Comparison of ENCODE assay signal across 31 mouse cellular contexts in genomic region chr17:29484431-29484830, GRCm38 (mm10). TPM values are rescaled to one million over a fixed set of nuclear protein-coding genes. Genes with fewer than 3 reads are reported as not detected.
DNase-seq lines count a peak whose midpoint lies in the region; ATAC-seq and TF ChIP-seq lines count a peak whose summit lies in the region.
"Had no signal": no experiment of that assay in that cellular context is flagged by ENCODE, and none has a peak within 500 bp of the region (broad histone marks: within the 10 kb centered on the region; RNA-seq: fewer than 3 reads in every experiment).

No protein-coding gene starts in this region.

- H3K27ac ChIP-seq in liver, embryonic 13.5 days, result peak overlapping the region; percentile 36; the same call in 1 of the 2 replicates
- no peak overlapping the region for H3K27ac ChIP-seq in liver, postnatal 0 days (ENCODE audit: low read depth)
- peak overlapping the region; percentile 10; the same call in 1 of the 2 replicates for H3K27ac ChIP-seq in ES-Bruce4 (ENCODE audit: insufficient read depth, low read length)
- peak overlapping the region; percentile 9; the same call in 1 of the 2 replicates for H3K27ac ChIP-seq in small intestine, adult 2 months (ENCODE audit: insufficient read depth, low read depth, low read length)
- H3K27ac ChIP-seq in heart, embryonic 12.5 days (ENCODE audit: poor library complexity, severe bottlenecking), result no peak overlapping the region
- H3K27ac ChIP-seq: embryonic facial prominence, embryonic 15.5 days; forebrain, embryonic 12.5 days; heart, embryonic 15.5 days; hindbrain, embryonic 12.5 days; hindbrain, postnatal 0 days; intestine, embryonic 15.5 days; layer of hippocampus, adult 2 months; left cerebral cortex, adult 2 months; limb, embryonic 12.5 days; lung, embryonic 15.5 days; midbrain, embryonic 12.5 days; neural tube, embryonic 13.5 days had no signal

- peaks cover 6% of the 10 kb centered on the region; the same call in 1 of the 2 replicates for H3K9me3 ChIP-seq in liver, embryonic 13.5 days (replicated peaks)
- 0 out of 2 replicates have a peak, but pooled peaks cover 2% of the 10 kb centered on the region for H3K9me3 ChIP-seq in liver, postnatal 0 days (ENCODE audit: low read length)
- no peaks in the 10 kb centered on the region for H3K9me3 ChIP-seq in ES-Bruce4 (replicated peaks; ENCODE audit: control insufficient read depth, insufficient read depth, low read length, poor library complexity, severe bottlenecking)
- peaks cover 13% of the 10 kb centered on the region for H3K9me3 ChIP-seq in heart, embryonic 12.5 days (replicated peaks)
- H3K9me3 ChIP-seq: embryonic facial prominence, embryonic 15.5 days; heart, embryonic 15.5 days; intestine, embryonic 15.5 days; liver, embryonic 15.5 days; lung, embryonic 15.5 days; neural tube, embryonic 13.5 days had no signal

- H3K4me3 ChIP-seq in liver, embryonic 13.5 days (replicated peaks), result no peak overlapping the region
- no peak overlapping the region for H3K4me3 ChIP-seq in liver, postnatal 0 days (ENCODE audit: low read depth, low read length)
- H3K4me3 ChIP-seq in ES-Bruce4 (ENCODE audit: low read depth, low read length), result no peak overlapping the region
- no peak overlapping the region for H3K4me3 ChIP-seq in small intestine, adult 2 months (ENCODE audit: low read depth, low read length)
- H3K4me3 ChIP-seq in heart, embryonic 12.5 days, result no peak overlapping the region
- H3K4me3 ChIP-seq: embryonic facial prominence, embryonic 15.5 days; forebrain, embryonic 12.5 days; heart, embryonic 15.5 days; hindbrain, embryonic 12.5 days; intestine, embryonic 15.5 days; layer of hippocampus, adult 2 months; left cerebral cortex, adult 2 months; limb, embryonic 12.5 days; liver, embryonic 15.5 days; lung, embryonic 15.5 days; midbrain, embryonic 12.5 days; neural tube, embryonic 13.5 days had no signal

- H3K4me2 ChIP-seq in liver, embryonic 13.5 days, result no peak overlapping the region
- H3K4me2 ChIP-seq in liver, postnatal 0 days (ENCODE audit: low read depth, low read length), result no peak overlapping the region
- no peak overlapping the region for H3K4me2 ChIP-seq in heart, embryonic 12.5 days
- H3K4me2 ChIP-seq: embryonic facial prominence, embryonic 15.5 days; forebrain, embryonic 12.5 days; heart, embryonic 15.5 days; hindbrain, embryonic 12.5 days; intestine, embryonic 15.5 days; limb, embryonic 12.5 days; liver, embryonic 15.5 days; lung, embryonic 15.5 days; midbrain, embryonic 12.5 days; neural tube, embryonic 13.5 days had no signal

- H3K4me1 ChIP-seq in liver, embryonic 13.5 days (replicated peaks), result peaks cover 77% of the 10 kb centered on the region
- H3K4me1 ChIP-seq in liver, postnatal 0 days (ENCODE audit: insufficient read depth), result peaks cover 29% of the 10 kb centered on the region
- no peaks in the 10 kb centered on the region for H3K4me1 ChIP-seq in ES-Bruce4 (ENCODE audit: control insufficient read depth, insufficient read depth, low read length)
- H3K4me1 ChIP-seq in small intestine, adult 2 months (ENCODE audit: control insufficient read depth, insufficient read depth, insufficient read length, low read length), result peaks cover 28% of the 10 kb centered on the region; the same call in 1 of the 2 replicates
- H3K4me1 ChIP-seq in heart, embryonic 12.5 days (replicated peaks), result peaks cover 12% of the 10 kb centered on the region

- no peaks in the 10 kb centered on the region for H3K36me3 ChIP-seq in liver, embryonic 13.5 days
- no peaks in the 10 kb centered on the region for H3K36me3 ChIP-seq in liver, postnatal 0 days (replicated peaks; ENCODE audit: insufficient read depth, low read length)
- H3K36me3 ChIP-seq in ES-Bruce4 (ENCODE audit: control insufficient read depth, insufficient read depth, low read length, poor library complexity, severe bottlenecking), result no peaks in the 10 kb centered on the region
- H3K36me3 ChIP-seq in small intestine, adult 2 months (ENCODE audit: control insufficient read depth, insufficient read depth, low read length), result no peaks in the 10 kb centered on the region
- no peaks in the 10 kb centered on the region for H3K36me3 ChIP-seq in heart, embryonic 12.5 days
- H3K36me3 ChIP-seq: embryonic facial prominence, embryonic 15.5 days; forebrain, embryonic 12.5 days; heart, embryonic 15.5 days; hindbrain, embryonic 12.5 days; intestine, embryonic 15.5 days; limb, embryonic 12.5 days; liver, embryonic 15.5 days; lung, embryonic 15.5 days; midbrain, embryonic 12.5 days; neural tube, embryonic 13.5 days had no signal

- no peak for TF ChIP-seq EP300 in liver, postnatal 0 days (IDR thresholded peaks at IDR 0.05; ENCODE audit: low read depth)
- TF ChIP-seq EP300 in ES-Bruce4 (IDR thresholded peaks at IDR 0.05; ENCODE audit: insufficient read depth, low read depth, low read length), result no peak

- H3K27me3 ChIP-seq in liver, embryonic 13.5 days, result no peaks in the 10 kb centered on the region
- H3K27me3 ChIP-seq in liver, postnatal 0 days (ENCODE audit: insufficient read depth, low read length), result no peaks in the 10 kb centered on the region
- H3K27me3 ChIP-seq in ES-Bruce4 (ENCODE audit: control insufficient read depth, insufficient read depth, low read length, poor library complexity, severe bottlenecking), result no peaks in the 10 kb centered on the region
- no peaks in the 10 kb centered on the region for H3K27me3 ChIP-seq in small intestine, adult 2 months (ENCODE audit: control insufficient read depth, insufficient read depth, low read length)
- H3K27me3 ChIP-seq in heart, embryonic 12.5 days (replicated peaks), result no peaks in the 10 kb centered on the region
- H3K27me3 ChIP-seq: embryonic facial prominence, embryonic 15.5 days; forebrain, embryonic 12.5 days; heart, embryonic 15.5 days; hindbrain, embryonic 12.5 days; intestine, embryonic 15.5 days; limb, embryonic 12.5 days; lung, embryonic 15.5 days; midbrain, embryonic 12.5 days; neural tube, embryonic 13.5 days; Patski had no signal

- DNase-seq in CD4-positive, CD25-positive, alpha-beta regulatory T cell, adult 2 months (ENCODE audit: low read depth, low spot score), result peak; percentile 33
- DNase-seq in liver, embryonic 13.5 days, result no peak
- no peak for DNase-seq in liver, postnatal 0 days
- DNase-seq: adrenal gland, postnatal 25 days; cerebellum, adult 11-12 months; cerebellum, adult 9-11 months; forebrain, postnatal 0 days; gastrocnemius, postnatal 10 days; heart, postnatal 36 days; kidney, adult 9 months; kidney, postnatal 36 days; lung, postnatal 36 days; right cerebral cortex, postnatal 4 days had no signal

- WGBS in liver, embryonic 13.5 days (ENCODE audit: insufficient replicate concordance), result 95% methylated on average over 2 of the region's 2 CpGs
- 89% methylated on average over 2 of the region's 2 CpGs for WGBS in liver, postnatal 0 days (ENCODE audit: insufficient replicate concordance)
- WGBS in small intestine, adult 2 months, result 90% methylated on average over 2 of the region's 2 CpGs
- 79% methylated on average over 2 of the region's 2 CpGs for whole genome bisulfite sequencing in heart, embryonic 12.5 days

- TF ChIP-seq CTCF in liver, postnatal 0 days (IDR thresholded peaks at IDR 0.05; ENCODE audit: low read depth), result no peak
- TF ChIP-seq CTCF in ES-Bruce4 (IDR thresholded peaks at IDR 0.05; ENCODE audit: low read depth, low read length), result no peak
- TF ChIP-seq CTCF in small intestine, adult 2 months (IDR thresholded peaks at IDR 0.05; ENCODE audit: extremely low read depth, insufficient read length, insufficient replicate concordance, low read depth, low read length), result no peak

- ATAC-seq in CD4-positive, CD25-positive, alpha-beta regulatory T cell, adult 4 months, result no peak
- ATAC-seq in liver, embryonic 13.5 days (ENCODE audit: low read depth), result no peak
- no peak for ATAC-seq in liver, postnatal 0 days
- ATAC-seq in heart, embryonic 12.5 days (ENCODE audit: insufficient number of reproducible peaks, low FRiP score), result no peak
- ATAC-seq: forebrain, postnatal 0 days; hindbrain, postnatal 0 days; intestine, embryonic 15.5 days; Patski had no signal

- no peak overlapping the region for H3K9ac ChIP-seq in liver, embryonic 13.5 days
- H3K9ac ChIP-seq in liver, postnatal 0 days (replicated peaks), result no peak overlapping the region
- no peak overlapping the region for H3K9ac ChIP-seq in ES-Bruce4 (ENCODE audit: low read depth, poor library complexity, severe bottlenecking)
- no peak overlapping the region for H3K9ac ChIP-seq in heart, embryonic 12.5 days
- H3K9ac ChIP-seq: embryonic facial prominence, embryonic 15.5 days; forebrain, embryonic 12.5 days; forebrain, postnatal 0 days; heart, embryonic 15.5 days; hindbrain, embryonic 12.5 days; intestine, embryonic 15.5 days; limb, embryonic 12.5 days; liver, embryonic 15.5 days; lung, embryonic 15.5 days; midbrain, embryonic 12.5 days; neural tube, embryonic 13.5 days had no signal

- no peak for TF ChIP-seq POLR2A in ES-Bruce4 (IDR thresholded peaks at IDR 0.05; ENCODE audit: insufficient read depth, low read length)
- no peak for TF ChIP-seq POLR2A in small intestine, adult 2 months (IDR thresholded peaks at IDR 0.05; ENCODE audit: low read depth, low read length)

RNA-seq across cellular contexts. Expression of gene Pim1, which starts 6.1 kb away (rescaled TPM):
- 100 to 1,000 TPM; 484 to 510 TPM for polyA plus RNA-seq in CD4-positive, CD25-positive, alpha-beta regulatory T cell, adult 4 months (2017; shearing (Covaris generic))
- 105 and 110 TPM in 2 replicates for polyA plus RNA-seq in liver, embryonic 13.5 days (2015; fragmentation: Nextera tagmentation; extraction: Ambion mirVana)
- 35.6 and 57.1 TPM in 2 replicates for polyA plus RNA-seq in liver, postnatal 0 days (2015; fragmentation: Nextera tagmentation; extraction: Ambion mirVana)
- 348 and 350 TPM in 2 replicates for polyA plus RNA-seq in ES-Bruce4 (2011; ENCODE audit: insufficient read depth, insufficient read length, low read depth, missing spikeins)
- polyA plus RNA-seq in small intestine, adult 2 months (2012; rRNA removed), result 38.9 and 160 TPM in 2 replicates
- polyA plus RNA-seq in heart, embryonic 12.5 days (2016; fragmentation: Nextera tagmentation; extraction: Ambion mirVana), result 25.1 and 27.0 TPM in 2 replicates

Comparison
In these comparisons a context has a peak if more than half of its experiments do, and no peak if none do; other contexts are left out.
1. H3K27ac ChIP-seq: peak in liver, embryonic 13.5 days (single experiment), ES-Bruce4 (single experiment) and small intestine, adult 2 months (single experiment); none in liver, postnatal 0 days (single experiment) and heart, embryonic 12.5 days (single experiment).